Mouse (Mus musculus): ENCODE data around the gene Elfn2. TPM values are rescaled to one million over a fixed set of nuclear protein-coding genes. Genes with fewer than 3 reads are reported as not detected.
A peak's percentile ranks its signal among the peaks of the same experiment; 100 is the strongest.

Gene Elfn2
- polyA plus RNA-seq (2015; fragmentation: Nextera tagmentation; extraction: Ambion mirVana) = 0.09 and 0.21 TPM in 2 replicates

GRCm38 (mm10) chr15:78718290-78719250 is at the start of gene Elfn2:
TSS of gene Elfn2 (minus strand) at chr15:78718771.
- Histone ChIP-seq H3K36me3 (no peaks in the 10 kb centered on the region), H3K9me3 (replicated peaks) (no peaks in the 10 kb centered on the region), H3K9ac (no peak within 1 kb of the TSS), H3K27ac (replicated peaks) (no peak within 1 kb of the TSS), H3K4me2 (replicated peaks) (peak within 1 kb of the TSS; percentile 68), H3K4me1 (peaks cover 16% of the 10 kb centered on the region), H3K4me3 (replicated peaks) (peak within 1 kb of the TSS; percentile 39), H3K27me3 (peaks cover 85% of the 10 kb centered on the region)
- WGBS = 1% methylated on average over 89 of the region's 89 CpGs
- no peak for ATAC-seq (ENCODE audit: insufficient number of reproducible peaks, low FRiP score, low TSS enrichment, low read depth)

GRCm38 (mm10) chr15:78763704-78764103 is 45.1 kb upstream of the Elfn2 start:
- H3K4me3 ChIP-seq (replicated peaks) = no peak overlapping the region
- H3K9ac ChIP-seq = no peak overlapping the region
- peaks cover 4% of the 10 kb centered on the region; the same call in 1 of the 2 replicates for H3K4me1 ChIP-seq
- no peaks in the 10 kb centered on the region for H3K9me3 ChIP-seq (replicated peaks)
- no peak overlapping the region for H3K27ac ChIP-seq (replicated peaks)
- 56% methylated on average over 5 of the region's 5 CpGs for WGBS
- H3K36me3 ChIP-seq = no peaks in the 10 kb centered on the region
- no peak overlapping the region for H3K4me2 ChIP-seq (replicated peaks)
- ATAC-seq (ENCODE audit: insufficient number of reproducible peaks, low FRiP score, low TSS enrichment, low read depth) = peak; percentile 6; the same call in 1 of the 2 replicates
- H3K27me3 ChIP-seq = no peaks in the 10 kb centered on the region

DNA sequence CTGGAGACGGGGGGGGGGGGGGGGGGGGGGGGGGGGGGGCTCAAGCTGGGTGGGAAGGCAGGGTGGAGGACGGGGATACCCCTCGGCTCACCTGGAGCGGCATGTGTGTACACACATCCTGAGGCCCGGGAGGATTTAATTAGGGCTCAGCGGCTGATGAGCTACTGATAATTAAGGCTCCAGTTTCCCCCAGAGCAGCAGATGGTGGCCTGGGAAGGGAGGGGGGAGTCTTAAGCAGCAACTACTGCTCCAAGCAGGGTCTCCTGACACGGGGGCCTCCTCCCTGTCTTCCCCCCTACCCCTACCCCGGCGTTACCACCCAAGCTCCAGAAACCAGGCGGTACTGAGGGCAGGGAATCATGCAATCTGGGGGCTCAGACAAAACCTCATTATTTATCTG is 44.6 kb upstream of the Elfn2 start:
- no peak overlapping the region for H3K4me3 ChIP-seq (replicated peaks)
- H3K9ac ChIP-seq = no peak overlapping the region
- no peaks in the 10 kb centered on the region for H3K36me3 ChIP-seq
- 0 out of 2 replicates have a peak, but pooled peaks have one; percentile 9 for ATAC-seq (ENCODE audit: insufficient number of reproducible peaks, low FRiP score, low TSS enrichment, low read depth)
- 12% methylated on average over 9 of the region's 10 CpGs for WGBS
- H3K27ac ChIP-seq (replicated peaks) = no peak overlapping the region
- H3K4me1 ChIP-seq = peaks cover 4% of the 10 kb centered on the region; the same call in 1 of the 2 replicates
- H3K9me3 ChIP-seq (replicated peaks) = no peaks in the 10 kb centered on the region
- no peak overlapping the region for H3K4me2 ChIP-seq (replicated peaks)
- H3K27me3 ChIP-seq = no peaks in the 10 kb centered on the region

- Histone ChIP-seq H3K4me1 (peaks cover 4% of the 10 kb centered on the region; the same call in 1 of the 2 replicates), H3K4me3 (replicated peaks) (no peak overlapping the region), H3K9ac (no peak overlapping the region), H3K4me2 (replicated peaks) (no peak overlapping the region), H3K27me3 (no peaks in the 10 kb centered on the region), H3K27ac (replicated peaks) (no peak overlapping the region), H3K36me3 (no peaks in the 10 kb centered on the region), H3K9me3 (replicated peaks) (no peaks in the 10 kb centered on the region)
- ATAC-seq (ENCODE audit: insufficient number of reproducible peaks, low FRiP score, low TSS enrichment, low read depth) = no peak
- WGBS = 80% methylated on average over 13 of the region's 13 CpGs
Observed at GRCm38 (mm10) chr15:78761112-78761511, 42.5 kb upstream of the Elfn2 start.

DNA sequence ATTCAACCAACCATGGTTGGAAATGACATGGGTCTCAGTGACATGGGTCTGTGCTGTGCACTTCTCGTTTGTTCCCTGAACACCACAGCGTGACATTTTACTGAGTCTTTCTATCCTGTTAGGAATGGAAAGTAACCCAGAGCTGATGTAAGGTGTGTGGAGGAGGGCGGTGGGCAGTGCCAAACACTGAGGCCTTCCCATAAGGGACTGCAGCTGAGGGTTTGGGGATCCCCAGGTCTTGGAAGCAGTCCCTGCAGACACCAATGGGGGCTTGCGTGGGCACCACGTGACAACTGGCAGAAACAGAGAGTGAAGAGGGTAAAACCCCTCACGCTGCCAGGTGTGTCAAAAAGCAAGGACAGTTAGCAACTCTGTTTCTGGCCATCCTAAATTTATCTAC is 39.6 kb upstream of the Elfn2 start:
- H3K4me2 ChIP-seq (replicated peaks) = no peak overlapping the region
- WGBS = 85% methylated on average over 6 of the region's 6 CpGs
- no peaks in the 10 kb centered on the region for H3K36me3 ChIP-seq
- no peaks in the 10 kb centered on the region for H3K27me3 ChIP-seq
- H3K4me1 ChIP-seq = no peaks in the 10 kb centered on the region; the same call in 1 of the 2 replicates
- H3K9me3 ChIP-seq (replicated peaks) = no peaks in the 10 kb centered on the region
- H3K27ac ChIP-seq (replicated peaks) = no peak overlapping the region
- no peak overlapping the region for H3K9ac ChIP-seq
- no peak overlapping the region for H3K4me3 ChIP-seq (replicated peaks)
- ATAC-seq (ENCODE audit: insufficient number of reproducible peaks, low FRiP score, low TSS enrichment, low read depth) = no peak

GRCm38 (mm10) chr15:78755966-78756725 is 37.6 kb upstream of the Elfn2 start:
- WGBS = 74% methylated on average over 12 of the region's 12 CpGs
- Histone ChIP-seq H3K27me3 (no peaks in the 10 kb centered on the region), H3K27ac (replicated peaks) (no peak overlapping the region), H3K4me3 (replicated peaks) (no peak overlapping the region), H3K4me2 (replicated peaks) (no peak overlapping the region), H3K36me3 (no peaks in the 10 kb centered on the region), H3K4me1 (no peaks in the 10 kb centered on the region), H3K9ac (no peak overlapping the region), H3K9me3 (replicated peaks) (no peaks in the 10 kb centered on the region)
- no peak for ATAC-seq (ENCODE audit: insufficient number of reproducible peaks, low FRiP score, low TSS enrichment, low read depth)

- no peak overlapping the region for H3K27ac ChIP-seq (replicated peaks)
- H3K9ac ChIP-seq = no peak overlapping the region
- H3K36me3 ChIP-seq = no peaks in the 10 kb centered on the region
- H3K4me2 ChIP-seq (replicated peaks) = no peak overlapping the region
- H3K4me1 ChIP-seq = no peaks in the 10 kb centered on the region
- WGBS = 49% methylated on average over 3 of the region's 3 CpGs
- H3K9me3 ChIP-seq (replicated peaks) = no peaks in the 10 kb centered on the region
- no peaks in the 10 kb centered on the region for H3K27me3 ChIP-seq
- H3K4me3 ChIP-seq (replicated peaks) = no peak overlapping the region
- ATAC-seq (ENCODE audit: insufficient number of reproducible peaks, low FRiP score, low TSS enrichment, low read depth) = no peak
Observed at GRCm38 (mm10) chr15:78755226-78755625, 36.7 kb upstream of the Elfn2 start.

DNA sequence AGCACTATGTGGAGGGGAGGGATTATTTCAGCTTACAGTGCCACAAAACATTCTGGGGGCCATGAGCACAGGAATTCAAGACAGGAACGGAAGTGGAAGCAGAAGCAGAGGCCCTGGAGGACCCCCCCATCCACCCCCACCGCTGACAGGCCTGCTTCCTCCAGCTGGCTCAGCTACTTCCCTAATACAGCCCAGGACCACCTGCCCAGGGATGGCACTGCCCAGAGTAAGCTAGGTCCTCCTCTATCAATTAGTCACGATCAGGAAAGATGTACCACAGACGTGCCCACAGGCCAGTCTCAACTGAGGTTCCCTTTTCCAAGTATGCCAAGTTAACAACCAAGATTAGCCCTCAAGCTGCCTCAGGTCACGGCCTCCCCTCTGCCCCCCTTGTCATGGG is 35.6 kb upstream of the Elfn2 start:
- no peak overlapping the region for H3K4me2 ChIP-seq (replicated peaks)
- H3K36me3 ChIP-seq = no peaks in the 10 kb centered on the region
- no peaks in the 10 kb centered on the region for H3K4me1 ChIP-seq
- H3K27ac ChIP-seq (replicated peaks) = no peak overlapping the region
- no peak overlapping the region for H3K9ac ChIP-seq
- WGBS = 58% methylated on average over 5 of the region's 5 CpGs
- no peaks in the 10 kb centered on the region for H3K9me3 ChIP-seq (replicated peaks)
- no peaks in the 10 kb centered on the region for H3K27me3 ChIP-seq
- ATAC-seq (ENCODE audit: insufficient number of reproducible peaks, low FRiP score, low TSS enrichment, low read depth) = no peak
- H3K4me3 ChIP-seq (replicated peaks) = no peak overlapping the region

DNA sequence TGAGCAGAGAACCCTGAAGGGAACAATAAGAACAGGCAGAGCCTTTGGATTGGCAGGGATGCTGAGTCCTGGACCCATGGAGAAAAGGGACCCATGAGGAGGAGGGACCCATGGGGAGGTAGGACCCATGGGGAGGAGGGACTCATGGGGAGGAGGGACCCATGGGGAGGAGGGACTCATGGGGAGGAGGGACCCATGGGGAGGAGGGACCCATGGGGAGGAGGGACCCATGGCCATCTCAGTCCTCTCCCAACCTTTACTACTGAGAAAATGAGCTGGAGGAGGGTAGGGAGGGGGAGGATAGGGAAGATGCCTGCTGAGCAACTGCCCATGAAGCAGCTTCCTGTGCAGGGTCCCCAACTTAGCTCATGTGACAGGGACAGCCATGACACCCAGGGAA is 34.4 kb upstream of the Elfn2 start:
- Histone ChIP-seq H3K4me3 (replicated peaks) (no peak overlapping the region), H3K4me1 (no peaks in the 10 kb centered on the region), H3K36me3 (no peaks in the 10 kb centered on the region), H3K27ac (replicated peaks) (no peak overlapping the region), H3K9ac (no peak overlapping the region), H3K4me2 (replicated peaks) (no peak overlapping the region), H3K9me3 (replicated peaks) (no peaks in the 10 kb centered on the region), H3K27me3 (no peaks in the 10 kb centered on the region)
- ATAC-seq (ENCODE audit: insufficient number of reproducible peaks, low FRiP score, low TSS enrichment, low read depth) = no peak

- H3K9ac ChIP-seq = no peak overlapping the region; the same call in 1 of the 2 replicates
- WGBS = 59% methylated on average over 6 of the region's 6 CpGs
- H3K4me2 ChIP-seq (replicated peaks) = no peak overlapping the region
- H3K4me1 ChIP-seq = no peaks in the 10 kb centered on the region
- no peaks in the 10 kb centered on the region for H3K9me3 ChIP-seq (replicated peaks)
- no peak overlapping the region for H3K4me3 ChIP-seq (replicated peaks)
- ATAC-seq (ENCODE audit: insufficient number of reproducible peaks, low FRiP score, low TSS enrichment, low read depth) = no peak
- no peak overlapping the region for H3K27ac ChIP-seq (replicated peaks)
- no peaks in the 10 kb centered on the region for H3K27me3 ChIP-seq
- H3K36me3 ChIP-seq = no peaks in the 10 kb centered on the region
Observed at GRCm38 (mm10) chr15:78750608-78751350, 32.2 kb upstream of the Elfn2 start.

DNA sequence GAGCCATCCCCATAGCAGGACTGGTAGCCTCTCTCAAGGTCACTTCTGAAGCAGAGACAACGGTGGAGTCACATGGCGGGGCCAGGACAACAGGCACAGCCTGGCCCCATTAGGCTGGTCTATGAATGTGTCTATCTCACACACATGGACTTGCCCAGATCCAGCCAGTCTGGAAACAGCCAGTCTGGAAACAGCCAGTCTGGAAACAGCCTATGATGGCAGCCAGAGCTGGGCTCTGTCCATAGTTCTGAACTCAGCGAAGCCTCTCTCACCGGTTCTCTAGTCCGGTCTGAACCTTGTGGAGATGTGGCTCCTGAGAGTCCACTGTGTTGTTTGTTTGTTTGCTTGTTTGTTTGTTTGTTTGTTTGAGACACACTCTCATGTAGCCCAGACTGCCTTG is 31.3 kb upstream of the Elfn2 start:
- ATAC-seq (ENCODE audit: insufficient number of reproducible peaks, low FRiP score, low TSS enrichment, low read depth) = 0 out of 2 replicates have a peak, but pooled peaks have one; percentile 40
- Histone ChIP-seq H3K9ac (no peak overlapping the region), H3K4me3 (replicated peaks) (no peak overlapping the region), H3K27ac (replicated peaks) (no peak overlapping the region), H3K9me3 (replicated peaks) (no peaks in the 10 kb centered on the region), H3K4me2 (replicated peaks) (no peak overlapping the region), H3K36me3 (no peaks in the 10 kb centered on the region), H3K4me1 (no peaks in the 10 kb centered on the region), H3K27me3 (no peaks in the 10 kb centered on the region)
- WGBS = 42% methylated on average over 5 of the region's 5 CpGs
